Mouse (Mus musculus) liver, embryonic 14.5 days (tissue): ENCODE measurements around the gene Triap1.

Experiments used
- CTCF ChIP-seq: IDR thresholded peaks from 2 replicates; pipeline ENCODE4 v1.5.1; 2016; ENCODE audit warnings: antibody characterized with exemption, low read depth, control low read depth
- EP300 ChIP-seq: IDR thresholded peaks from 2 replicates; pipeline ENCODE4 v1.6.1; 2016; ENCODE audit warnings: antibody characterized with exemption, low read depth

DNA sequence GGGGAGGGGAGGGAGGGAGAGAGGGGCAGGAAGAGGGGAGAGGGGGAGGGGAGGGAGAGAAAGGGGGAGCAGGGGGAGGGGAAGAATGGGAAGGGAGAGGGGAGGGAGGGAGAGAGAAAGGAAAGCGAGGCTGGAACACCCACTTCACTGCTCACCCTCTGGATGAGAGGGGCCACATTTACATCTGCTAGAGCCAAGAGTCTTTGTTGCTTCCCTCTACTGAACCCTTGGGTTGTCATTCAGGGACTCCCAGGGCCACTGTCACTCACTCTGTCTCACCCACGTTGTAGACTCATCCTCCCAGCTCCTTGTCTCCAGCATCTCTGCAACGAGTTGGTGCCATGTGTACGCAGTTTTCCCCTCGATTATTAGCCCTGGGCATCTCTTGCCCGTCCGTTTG is 21.2 kb downstream of the Triap1 start:
- TF ChIP-seq CTCF (no peak), EP300 (no peak)
